Mouse (Mus musculus): ENCODE measurements around the gene Arih2. TPM values are rescaled to one million over a fixed set of nuclear protein-coding genes. Genes with fewer than 3 reads are reported as not detected.

Gene Arih2
- polyA plus RNA-seq, 1 experiment from 2014 or later, result 45.3 TPM

DNA sequence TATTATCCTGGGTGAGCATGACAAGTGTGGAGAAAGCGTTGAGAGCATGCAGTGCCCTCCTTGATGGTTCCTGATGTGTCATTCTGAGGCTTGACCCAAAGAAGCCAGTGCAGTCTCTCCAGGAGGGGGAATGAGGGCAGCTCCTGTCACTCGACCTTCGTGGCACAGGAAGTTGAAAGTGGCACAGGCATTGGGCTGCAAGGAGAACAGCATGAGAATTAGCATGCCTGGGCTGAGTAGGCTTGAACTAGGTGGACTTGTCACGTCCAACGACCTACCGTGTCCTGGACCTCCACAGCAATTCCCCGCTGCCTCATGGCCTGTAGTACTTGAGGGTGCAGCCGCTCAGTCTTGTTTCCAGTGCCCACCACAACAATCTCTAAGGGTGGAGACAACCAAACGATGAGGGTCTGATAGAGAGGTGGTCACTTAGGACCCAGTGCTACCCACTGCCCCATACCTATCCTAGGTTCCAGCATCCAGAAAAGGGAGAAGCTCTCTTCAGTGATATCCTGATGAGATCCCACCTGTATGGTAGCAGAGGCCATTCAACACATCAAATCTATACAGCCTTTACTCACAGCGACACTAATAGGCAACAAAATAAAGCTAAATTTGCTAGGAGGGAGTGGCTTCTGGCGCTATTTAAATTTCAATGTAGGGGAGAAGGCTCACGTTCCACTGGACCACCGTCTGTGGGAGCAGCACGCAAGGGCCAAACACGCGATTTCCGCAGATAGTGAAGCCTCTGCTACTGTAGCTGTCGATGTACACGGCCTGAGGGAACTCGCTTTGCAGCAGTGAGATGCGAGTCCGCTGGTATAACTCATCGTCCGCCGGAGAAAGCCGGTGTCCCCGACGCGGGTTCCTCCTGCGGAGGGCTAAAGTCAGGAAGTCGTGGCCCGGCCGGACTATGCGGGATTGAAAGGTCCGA is 83.0 kb downstream of the Arih2 start:
- no peak for DNase-seq
- H3K27ac ChIP-seq (replicated peaks; ENCODE audit: low read depth, low read length), result peak overlapping the region; percentile 96
- peaks cover 44% of the 10 kb centered on the region for H3K36me3 ChIP-seq (ENCODE audit: control insufficient read depth, insufficient read depth, low read length)
- H3K27me3 ChIP-seq (ENCODE audit: control insufficient read depth, insufficient read depth, low read length), result no peaks in the 10 kb centered on the region
- 12% methylated on average over 35 of the region's 35 CpGs for WGBS
- ATAC-seq (ENCODE audit: low FRiP score, low TSS enrichment), result no peak
- peak overlapping the region; percentile 73 for H3K4me3 ChIP-seq (replicated peaks; ENCODE audit: low read depth, low read length)
- peak overlapping the region; percentile 100 for H3K4me2 ChIP-seq (ENCODE audit: low read length)
- H3K4me1 ChIP-seq (ENCODE audit: control insufficient read depth, insufficient read depth, low read length), result peaks cover 34% of the 10 kb centered on the region
- no peaks in the 10 kb centered on the region for H3K9me3 ChIP-seq (ENCODE audit: control insufficient read depth, low read length)
- H3K9ac ChIP-seq (replicated peaks; ENCODE audit: low read length), result peak overlapping the region; percentile 84

DNA sequence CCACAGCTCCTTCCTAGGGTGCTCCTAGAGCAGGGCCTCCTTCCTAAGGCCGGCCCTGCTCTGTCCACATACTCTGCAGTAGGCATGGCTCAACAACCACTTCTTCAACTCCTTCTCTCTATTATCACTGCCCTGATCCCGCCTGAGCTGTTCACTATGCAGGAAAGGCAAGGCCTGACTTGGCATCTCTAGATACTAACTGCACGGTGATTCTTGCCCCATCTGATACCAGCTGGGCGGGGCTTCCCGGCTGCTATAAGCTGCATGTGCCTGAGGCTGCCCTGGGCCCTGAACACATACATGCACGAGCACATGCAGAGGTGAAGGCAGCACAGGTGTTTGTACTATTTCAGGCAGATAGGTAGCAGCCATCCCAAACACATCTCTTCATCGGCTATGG is 85.1 kb downstream of the Arih2 start:
- DNase-seq (no peak), ATAC-seq (ENCODE audit: low FRiP score, low TSS enrichment) (no peak)
- Histone ChIP-seq H3K4me2 (ENCODE audit: low read length) (no peak overlapping the region), H3K4me3 (replicated peaks; ENCODE audit: low read depth, low read length) (no peak overlapping the region), H3K9ac (replicated peaks; ENCODE audit: low read length) (no peak overlapping the region), H3K4me1 (ENCODE audit: control insufficient read depth, insufficient read depth, low read length) (peaks cover 26% of the 10 kb centered on the region), H3K27ac (replicated peaks; ENCODE audit: low read depth, low read length) (no peak overlapping the region), H3K36me3 (ENCODE audit: control insufficient read depth, insufficient read depth, low read length) (peaks cover 43% of the 10 kb centered on the region), H3K27me3 (ENCODE audit: control insufficient read depth, insufficient read depth, low read length) (no peaks in the 10 kb centered on the region), H3K9me3 (ENCODE audit: control insufficient read depth, low read length) (no peaks in the 10 kb centered on the region)
- WGBS, result 89% methylated on average over 7 of the region's 7 CpGs

DNA sequence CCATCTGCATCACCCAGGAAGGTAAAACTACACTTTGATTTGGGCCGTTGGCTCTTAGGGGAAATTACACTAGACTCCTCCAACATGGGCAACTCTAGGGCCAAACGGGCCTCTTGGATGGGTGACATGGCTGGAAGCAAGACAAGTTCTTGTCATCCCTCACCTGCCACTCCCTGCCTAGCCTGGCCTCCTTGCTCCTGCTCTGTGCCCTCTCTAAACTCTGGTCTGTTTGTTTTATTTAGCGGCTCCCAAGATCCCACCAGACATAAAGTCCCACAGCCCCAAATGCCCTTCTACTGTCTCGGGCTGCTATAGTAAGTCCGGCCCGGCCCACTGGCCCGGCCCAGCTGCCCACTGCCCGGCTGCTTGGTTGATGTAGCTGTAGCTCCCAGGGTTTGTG is 85.5 kb downstream of the Arih2 start:
- H3K9me3 ChIP-seq (ENCODE audit: control insufficient read depth, low read length), result no peaks in the 10 kb centered on the region
- no peak overlapping the region for H3K4me2 ChIP-seq (ENCODE audit: low read length)
- H3K27ac ChIP-seq (replicated peaks; ENCODE audit: low read depth, low read length), result no peak overlapping the region
- peaks cover 48% of the 10 kb centered on the region for H3K36me3 ChIP-seq (ENCODE audit: control insufficient read depth, insufficient read depth, low read length)
- no peak overlapping the region for H3K4me3 ChIP-seq (replicated peaks; ENCODE audit: low read depth, low read length)
- H3K9ac ChIP-seq (replicated peaks; ENCODE audit: low read length), result no peak overlapping the region
- peaks cover 25% of the 10 kb centered on the region for H3K4me1 ChIP-seq (ENCODE audit: control insufficient read depth, insufficient read depth, low read length)
- 96% methylated on average over 8 of the region's 8 CpGs for WGBS
- DNase-seq (no peak), ATAC-seq (ENCODE audit: low FRiP score, low TSS enrichment) (no peak)
- no peaks in the 10 kb centered on the region for H3K27me3 ChIP-seq (ENCODE audit: control insufficient read depth, insufficient read depth, low read length)

DNA sequence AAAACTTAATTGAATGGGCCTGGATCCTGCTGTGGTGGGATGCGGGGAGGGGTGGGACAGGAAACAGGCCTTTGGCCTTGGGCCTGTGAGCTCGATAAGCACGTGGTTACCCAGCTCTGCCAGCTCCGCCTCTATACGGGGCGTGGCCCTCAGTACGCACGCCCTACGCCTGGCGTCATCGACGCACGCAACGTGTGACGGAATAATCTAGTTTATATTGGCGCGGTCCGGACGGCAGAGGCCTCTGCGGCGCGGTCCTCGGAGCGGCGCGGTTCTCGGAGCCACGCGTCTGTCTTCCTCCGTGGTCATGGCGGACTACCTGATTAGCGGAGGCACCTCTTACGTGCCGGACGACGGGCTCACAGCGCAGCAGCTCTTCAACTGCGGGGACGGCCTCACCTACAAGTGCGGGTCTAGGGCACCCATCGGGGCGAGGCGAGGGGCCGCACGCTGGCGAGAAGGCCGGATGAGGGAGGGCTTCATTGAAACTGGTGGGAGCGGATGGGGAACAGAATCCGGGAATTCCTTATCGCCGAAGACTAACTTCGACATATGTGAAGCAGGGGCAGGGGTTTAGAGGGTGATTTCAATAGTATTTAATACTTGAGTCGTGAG is 88.9 kb downstream of the Arih2 start, which contains the start of gene Impdh2:
Gene Impdh2, plus strand, starts transcription at position 60 of the 615 bp plus-strand sequence.
- peak within 1 kb of the TSS; percentile 53 for H3K27ac ChIP-seq (replicated peaks; ENCODE audit: low read depth, low read length)
- H3K9ac ChIP-seq (replicated peaks; ENCODE audit: low read length), result peak within 1 kb of the TSS; percentile 59
- peak within 1 kb of the TSS; percentile 67 for H3K4me2 ChIP-seq (ENCODE audit: low read length)
- under 1% methylated on average over 52 of the region's 53 CpGs for WGBS
- no peaks in the 10 kb centered on the region for H3K27me3 ChIP-seq (ENCODE audit: control insufficient read depth, insufficient read depth, low read length)
- no peaks in the 10 kb centered on the region for H3K9me3 ChIP-seq (ENCODE audit: control insufficient read depth, low read length)
- peaks cover 73% of the 10 kb centered on the region for H3K36me3 ChIP-seq (ENCODE audit: control insufficient read depth, insufficient read depth, low read length)
- peak; percentile 99 for DNase-seq
- ATAC-seq (ENCODE audit: low FRiP score, low TSS enrichment), result peak; percentile 98
- peaks cover 8% of the 10 kb centered on the region for H3K4me1 ChIP-seq (ENCODE audit: control insufficient read depth, insufficient read depth, low read length)
- peak within 1 kb of the TSS; percentile 47 for H3K4me3 ChIP-seq (replicated peaks; ENCODE audit: low read depth, low read length)

DNA sequence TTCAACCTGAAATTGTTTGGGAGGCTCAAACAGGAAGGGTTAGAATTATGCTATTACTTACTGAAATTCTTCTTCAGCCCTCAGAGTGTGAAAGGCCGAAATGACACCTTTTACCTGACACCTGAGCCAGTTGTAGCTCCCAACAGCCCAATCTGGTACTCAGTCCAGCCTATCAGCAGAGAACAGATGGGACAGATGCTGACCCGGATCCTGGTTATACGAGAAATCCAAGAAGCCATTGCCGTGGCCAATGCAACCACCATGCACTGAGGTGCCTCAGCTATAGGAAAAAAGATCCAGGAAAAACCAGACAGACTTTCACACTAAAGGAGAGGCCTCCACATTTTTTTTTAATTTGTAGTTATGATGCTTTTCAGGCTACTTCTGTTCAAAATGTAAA is 90.0 kb downstream of the Arih2 start:
- H3K9ac ChIP-seq (replicated peaks; ENCODE audit: low read length), result no peak overlapping the region
- 91% methylated on average over 4 of the region's 4 CpGs for WGBS
- H3K27ac ChIP-seq (replicated peaks; ENCODE audit: low read depth, low read length), result no peak overlapping the region
- DNase-seq, result no peak
- no peak overlapping the region for H3K4me3 ChIP-seq (replicated peaks; ENCODE audit: low read depth, low read length)
- peaks cover 73% of the 10 kb centered on the region for H3K36me3 ChIP-seq (ENCODE audit: control insufficient read depth, insufficient read depth, low read length)
- H3K4me1 ChIP-seq (ENCODE audit: control insufficient read depth, insufficient read depth, low read length), result peaks cover 8% of the 10 kb centered on the region
- no peaks in the 10 kb centered on the region for H3K27me3 ChIP-seq (ENCODE audit: control insufficient read depth, insufficient read depth, low read length)
- no peak overlapping the region for H3K4me2 ChIP-seq (ENCODE audit: low read length)
- ATAC-seq (ENCODE audit: low FRiP score, low TSS enrichment), result no peak
- no peaks in the 10 kb centered on the region for H3K9me3 ChIP-seq (ENCODE audit: control insufficient read depth, low read length)

MicroRNA genes within 50 kb of the gene (microRNA counts, 519-probe panel; counts per million panel counts)
- 4,950 counts per million, percentile 47 among the panel's probes with 10 or more counts for microRNA mmu-miR-191
- microRNA mmu-miR-425, result 3,845 counts per million, percentile 22 among the panel's probes with 10 or more counts

Small RNAs within 50 kb of the gene (microRNA-seq; reads per million reads assigned to microRNA genes)
- gene Gm24083 (not detected), gene Gm26298 (not detected), gene Mir191 (not detected), gene Mir425 (1,571 reads per million, percentile 84 among the genes with 10 or more reads in this experiment)

Other genes with a start within 250 kb of the Arih2 start
- 0.98 and 1.4 TPM in 2 replicates for gene Ccdc36, start 220.9 kb downstream of the Arih2 start, polyA plus RNA-seq (2014; fragmentation: Nextera tagmentation; extraction: Ambion mirVana)
- gene BC048562, start 212.9 kb downstream of the Arih2 start, polyA plus RNA-seq (2014; fragmentation: Nextera tagmentation; extraction: Ambion mirVana), result not detected in 2 replicates
- 48.8 and 58.2 TPM in 2 replicates for gene Ccdc71, start 188.9 kb downstream of the Arih2 start, polyA plus RNA-seq (2014; fragmentation: Nextera tagmentation; extraction: Ambion mirVana)
- gene Klhdc8b, start 187.8 kb downstream of the Arih2 start, polyA plus RNA-seq (2014; fragmentation: Nextera tagmentation; extraction: Ambion mirVana), result 59.3 and 61.2 TPM in 2 replicates
- gene Lamb2, start 169.7 kb downstream of the Arih2 start, polyA plus RNA-seq (2014; fragmentation: Nextera tagmentation; extraction: Ambion mirVana), result 9.4 and 15.9 TPM in 2 replicates
- 64.3 and 72.5 TPM in 2 replicates for gene Usp19, start 158.8 kb downstream of the Arih2 start, polyA plus RNA-seq (2014; fragmentation: Nextera tagmentation; extraction: Ambion mirVana)
- gene Qars, start 141.7 kb downstream of the Arih2 start, polyA plus RNA-seq (2014; fragmentation: Nextera tagmentation; extraction: Ambion mirVana), result 61.8 and 70.8 TPM in 2 replicates
- gene Qrich1, start 132.6 kb downstream of the Arih2 start, polyA plus RNA-seq (2014; fragmentation: Nextera tagmentation; extraction: Ambion mirVana), result 119 and 146 TPM in 2 replicates
- gene Impdh2, start 89.1 kb downstream of the Arih2 start, polyA plus RNA-seq (2014; fragmentation: Nextera tagmentation; extraction: Ambion mirVana), result 99.3 and 107 TPM in 2 replicates
- gene Ndufaf3, start 82.0 kb downstream of the Arih2 start, polyA plus RNA-seq (2014; fragmentation: Nextera tagmentation; extraction: Ambion mirVana), result 76.7 and 86.2 TPM in 2 replicates
- gene Dalrd3, start 79.5 kb downstream of the Arih2 start, polyA plus RNA-seq (2014; fragmentation: Nextera tagmentation; extraction: Ambion mirVana), result 263 and 271 TPM in 2 replicates
- gene Wdr6, start 70.6 kb downstream of the Arih2 start, polyA plus RNA-seq (2014; fragmentation: Nextera tagmentation; extraction: Ambion mirVana), result 273 and 274 TPM in 2 replicates
- 27.0 and 30.5 TPM in 2 replicates for gene P4htm, start 51.7 kb downstream of the Arih2 start, polyA plus RNA-seq (2014; fragmentation: Nextera tagmentation; extraction: Ambion mirVana)
- gene Slc25a20, start 12.7 kb upstream of the Arih2 start, polyA plus RNA-seq (2014; fragmentation: Nextera tagmentation; extraction: Ambion mirVana), result 26.8 and 33.8 TPM in 2 replicates
- 53.8 and 68.1 TPM in 2 replicates for gene Prkar2a, start 39.9 kb upstream of the Arih2 start, polyA plus RNA-seq (2014; fragmentation: Nextera tagmentation; extraction: Ambion mirVana)
- gene Ip6k2, start 134.4 kb upstream of the Arih2 start, polyA plus RNA-seq (2014; fragmentation: Nextera tagmentation; extraction: Ambion mirVana), result 256 and 286 TPM in 2 replicates
- 24.3 and 27.4 TPM in 2 replicates for gene Nckipsd, start 159.0 kb upstream of the Arih2 start, polyA plus RNA-seq (2014; fragmentation: Nextera tagmentation; extraction: Ambion mirVana)
- gene Celsr3, start 176.9 kb upstream of the Arih2 start, polyA plus RNA-seq (2014; fragmentation: Nextera tagmentation; extraction: Ambion mirVana), result 19.5 and 20.7 TPM in 2 replicates
- gene Slc26a6, start 203.9 kb upstream of the Arih2 start, polyA plus RNA-seq (2014; fragmentation: Nextera tagmentation; extraction: Ambion mirVana), result 16.6 and 18.2 TPM in 2 replicates